Mouse (Mus musculus): ENCODE results near the gene Zbtb16. TPM values are rescaled to one million over a fixed set of nuclear protein-coding genes. Genes with fewer than 3 reads are reported as not detected.
A peak's percentile ranks its signal among the peaks of the same experiment; 100 is the strongest.

Zbtb16 gene
- polyA plus RNA-seq, 1 experiment from 2014 or later, result 11.3 TPM

DNA sequence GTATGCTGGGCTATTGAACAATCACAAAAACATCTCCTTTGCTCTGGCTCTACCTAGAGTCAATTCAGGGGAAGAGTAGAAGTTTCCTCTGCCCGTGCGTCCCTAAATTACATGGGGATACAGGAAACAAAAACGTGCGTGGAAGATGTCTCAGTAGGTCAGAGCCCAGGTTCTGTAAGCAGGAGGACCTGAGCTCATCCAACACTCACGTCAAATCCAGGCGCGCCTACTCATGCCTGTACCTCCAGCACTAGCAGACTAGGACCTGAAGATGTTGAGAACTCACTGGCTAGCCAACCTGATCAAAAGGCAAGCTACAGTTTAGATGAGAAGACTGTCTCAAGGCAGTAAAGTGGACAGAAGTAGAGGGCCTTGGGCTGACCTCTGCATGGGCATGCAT, 198.9 kb downstream of the Zbtb16 start:
- no peak for ATAC-seq (ENCODE audit: low FRiP score, low read depth)
- 91% methylated on average over 7 of the region's 7 CpGs for WGBS
- no peaks in the 10 kb centered on the region for H3K4me1 ChIP-seq
- no peak overlapping the region for H3K27ac ChIP-seq (replicated peaks)
- H3K9me3 ChIP-seq, result no peaks in the 10 kb centered on the region
- no peak overlapping the region for H3K4me2 ChIP-seq (replicated peaks)
- H3K4me3 ChIP-seq, result no peak overlapping the region
- H3K9ac ChIP-seq (replicated peaks), result no peak overlapping the region
- H3K27me3 ChIP-seq, result no peaks in the 10 kb centered on the region
- H3K36me3 ChIP-seq, result no peaks in the 10 kb centered on the region

DNA sequence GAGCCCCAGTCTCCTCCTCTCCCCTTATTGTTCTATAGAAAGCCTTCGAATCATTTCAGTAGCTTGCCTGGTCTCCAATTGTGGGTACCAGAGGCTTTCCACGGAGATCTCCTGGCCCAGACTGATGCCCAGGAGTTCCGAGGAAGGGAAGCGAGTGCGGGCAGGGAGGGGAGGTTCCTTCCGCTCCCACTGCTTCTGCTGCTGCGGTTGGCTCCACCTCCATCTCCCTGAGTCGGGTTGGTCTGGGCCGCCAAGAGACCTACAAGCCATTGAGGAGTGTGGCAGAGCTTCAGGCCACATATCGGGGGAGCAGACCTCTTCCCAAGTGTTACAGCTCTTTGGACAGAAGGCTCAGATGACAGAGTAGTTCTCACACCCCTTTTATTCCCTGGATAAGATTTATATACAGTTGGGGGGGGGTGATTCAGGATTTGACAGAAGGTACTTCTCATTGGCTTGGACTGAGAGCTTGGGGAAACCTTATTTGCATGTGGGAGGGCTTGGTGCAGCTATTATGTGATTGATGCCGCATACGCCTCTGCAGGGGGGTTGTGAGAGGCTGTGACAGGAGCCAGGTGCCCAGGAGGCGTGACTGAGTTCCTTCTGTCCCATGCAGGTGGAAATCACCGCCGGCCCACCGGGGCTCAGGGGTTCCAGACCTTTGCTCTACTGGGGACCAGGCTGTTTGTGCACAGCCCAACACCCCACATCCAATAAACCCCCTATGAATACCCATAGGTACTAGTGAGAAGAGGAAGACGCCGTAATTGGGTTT, 200.3 kb downstream of the Zbtb16 start:
- WGBS, result 52% methylated on average over 18 of the region's 18 CpGs
- no peak overlapping the region for H3K4me2 ChIP-seq (replicated peaks)
- ATAC-seq (ENCODE audit: low FRiP score, low read depth), result no peak

DNA sequence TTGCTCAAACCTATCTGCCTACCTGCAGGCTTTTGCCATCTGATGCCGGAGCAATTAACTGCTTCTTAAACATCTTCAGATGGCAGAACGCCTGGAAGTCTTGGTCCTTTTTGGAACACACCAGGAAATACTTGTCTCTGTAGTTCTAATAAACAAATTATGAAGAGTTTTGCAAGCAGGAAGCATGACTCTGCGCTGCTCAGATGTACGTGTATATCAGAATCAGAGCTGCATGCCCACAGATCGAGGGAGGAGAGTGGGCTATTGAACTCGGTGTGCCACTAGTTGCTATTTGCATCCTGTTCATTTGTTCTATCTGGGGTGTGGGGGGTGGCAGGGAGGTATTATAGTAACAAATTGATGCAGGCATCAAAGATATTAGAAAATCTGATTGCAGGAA, 202.9 kb downstream of the Zbtb16 start:
- H3K4me2 ChIP-seq (replicated peaks), result no peak overlapping the region

More for the DNA sequence above, 200.3 kb downstream of the Zbtb16 start:
- no peaks in the 10 kb centered on the region for H3K27me3 ChIP-seq
- no peaks in the 10 kb centered on the region for H3K36me3 ChIP-seq
- H3K27ac ChIP-seq (replicated peaks), result no peak overlapping the region
- no peaks in the 10 kb centered on the region for H3K4me1 ChIP-seq
- H3K4me3 ChIP-seq, result no peak overlapping the region
- H3K9me3 ChIP-seq, result no peaks in the 10 kb centered on the region
- H3K9ac ChIP-seq (replicated peaks), result no peak overlapping the region

DNA sequence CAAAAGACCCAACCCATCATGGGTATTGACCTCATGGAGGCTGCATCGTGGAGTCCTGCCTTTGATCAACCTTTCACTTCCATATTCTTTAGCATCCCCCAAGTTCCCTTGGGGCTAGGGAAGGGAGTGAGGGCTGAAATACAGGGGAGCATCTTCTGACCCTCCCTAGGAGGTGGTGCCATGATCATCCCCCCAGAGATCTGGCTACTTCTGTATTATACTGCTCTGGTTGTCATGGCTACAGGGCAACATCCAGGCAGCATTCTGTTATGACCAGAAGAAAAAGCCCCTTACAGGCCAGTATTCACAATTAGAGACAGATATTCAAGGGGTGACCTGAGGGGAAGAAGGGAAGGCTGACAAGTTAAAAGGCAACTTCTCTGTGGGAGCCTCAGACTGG, 216.8 kb downstream of the Zbtb16 start:
- Histone ChIP-seq H3K4me3 (no peak overlapping the region), H3K36me3 (no peaks in the 10 kb centered on the region), H3K4me1 (peaks cover 7% of the 10 kb centered on the region; the same call in 1 of the 2 replicates), H3K27me3 (no peaks in the 10 kb centered on the region), H3K9ac (replicated peaks) (no peak overlapping the region), H3K4me2 (replicated peaks) (no peak overlapping the region), H3K27ac (replicated peaks) (no peak overlapping the region), H3K9me3 (no peaks in the 10 kb centered on the region)
- WGBS, result 79% methylated on average over 1 of the region's 1 CpGs
- no peak for ATAC-seq (ENCODE audit: low FRiP score, low read depth)

More for the DNA sequence above, 202.9 kb downstream of the Zbtb16 start:
- Histone ChIP-seq H3K9ac (replicated peaks) (no peak overlapping the region), H3K4me3 (no peak overlapping the region), H3K9me3 (no peaks in the 10 kb centered on the region), H3K36me3 (no peaks in the 10 kb centered on the region), H3K27ac (replicated peaks) (no peak overlapping the region), H3K27me3 (no peaks in the 10 kb centered on the region), H3K4me1 (no peaks in the 10 kb centered on the region)
- ATAC-seq (ENCODE audit: low FRiP score, low read depth), result no peak
- WGBS, result 87% methylated on average over 6 of the region's 6 CpGs

DNA sequence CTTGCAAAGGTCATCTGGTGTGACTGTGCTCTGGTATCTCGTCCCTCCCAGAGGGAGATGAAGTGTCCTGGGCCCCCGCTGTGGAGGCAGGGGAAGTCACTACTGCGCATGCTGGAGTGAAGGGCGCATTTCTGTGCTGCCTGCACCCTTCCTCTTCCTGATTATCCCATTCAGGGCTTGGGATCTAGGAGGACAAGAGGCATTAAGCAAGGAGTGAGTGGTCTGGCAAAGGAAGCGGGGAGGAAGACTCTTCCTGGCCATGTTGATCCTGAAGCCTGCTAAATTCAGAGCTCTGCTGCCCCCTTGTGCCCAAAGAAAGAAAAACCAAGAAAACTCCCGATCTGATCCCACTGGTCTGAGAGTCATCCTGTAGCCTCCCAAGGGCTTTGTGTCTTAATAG, 217.4 kb downstream of the Zbtb16 start:
- H3K4me2 ChIP-seq (replicated peaks), result peak overlapping the region; percentile 29; the same call in 1 of the 2 replicates
- peaks cover 7% of the 10 kb centered on the region; the same call in 1 of the 2 replicates for H3K4me1 ChIP-seq
- WGBS, result 26% methylated on average over 6 of the region's 6 CpGs
- no peaks in the 10 kb centered on the region for H3K9me3 ChIP-seq
- no peaks in the 10 kb centered on the region for H3K27me3 ChIP-seq
- H3K27ac ChIP-seq (replicated peaks), result no peak overlapping the region
- ATAC-seq (ENCODE audit: low FRiP score, low read depth), result 0 out of 2 replicates have a peak, but pooled peaks have one; percentile 9
- H3K9ac ChIP-seq (replicated peaks), result no peak overlapping the region
- H3K4me3 ChIP-seq, result no peak overlapping the region
- H3K36me3 ChIP-seq, result no peaks in the 10 kb centered on the region

DNA sequence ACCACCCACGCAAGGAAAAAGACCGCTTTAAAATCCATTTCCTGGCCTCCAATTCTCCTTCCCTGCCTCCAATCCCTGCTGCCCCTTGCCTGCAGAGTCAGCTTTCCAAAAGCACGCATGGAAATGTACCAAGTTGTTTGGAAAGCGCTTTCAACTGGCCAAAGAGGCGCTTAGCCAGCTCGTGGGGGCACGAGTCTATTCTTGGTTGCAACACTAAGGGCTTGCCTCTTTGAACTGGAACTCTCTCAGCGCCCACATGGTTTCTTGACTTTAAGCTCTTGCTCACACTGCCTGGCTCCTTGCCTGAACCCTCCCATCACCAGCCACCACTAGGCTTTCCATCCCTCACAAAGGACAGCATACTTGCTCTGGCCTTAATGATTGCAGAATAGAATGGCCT, 217.9 kb downstream of the Zbtb16 start:
- Histone ChIP-seq H3K27ac (replicated peaks) (no peak overlapping the region), H3K9me3 (no peaks in the 10 kb centered on the region), H3K4me2 (replicated peaks) (no peak overlapping the region; the same call in 1 of the 2 replicates), H3K27me3 (no peaks in the 10 kb centered on the region), H3K36me3 (no peaks in the 10 kb centered on the region), H3K4me3 (no peak overlapping the region), H3K4me1 (peaks cover 7% of the 10 kb centered on the region; the same call in 1 of the 2 replicates), H3K9ac (replicated peaks) (no peak overlapping the region)
- WGBS, result 75% methylated on average over 8 of the region's 8 CpGs
- no peak for ATAC-seq (ENCODE audit: low FRiP score, low read depth)

DNA sequence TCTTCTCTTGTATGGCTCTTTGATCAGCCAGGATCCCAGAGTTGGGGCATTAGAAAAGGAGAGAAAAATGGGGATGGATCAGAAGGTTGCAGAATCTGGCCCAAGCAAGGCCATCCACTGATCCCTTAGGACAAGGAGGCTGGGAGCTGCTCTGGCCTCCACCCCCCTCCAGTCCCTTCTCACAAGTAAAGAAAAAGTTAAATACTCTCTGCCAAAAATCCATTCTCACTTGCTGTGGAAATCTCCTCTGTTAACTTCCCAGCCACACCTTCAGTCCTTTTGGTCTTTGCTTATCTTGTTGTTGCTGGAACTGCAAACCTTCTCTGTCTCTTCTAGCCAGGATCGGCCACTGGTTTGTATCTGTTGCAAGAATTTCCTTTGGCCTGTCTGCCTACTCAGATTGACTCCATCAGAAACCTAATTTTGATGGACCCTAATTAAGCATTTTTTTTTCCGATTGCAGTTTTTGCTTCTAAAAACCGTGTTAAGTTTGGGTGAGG, 218.5 kb downstream of the Zbtb16 start:
- 83% methylated on average over 3 of the region's 3 CpGs for WGBS
- H3K27me3 ChIP-seq, result peaks cover 3% of the 10 kb centered on the region; the same call in 1 of the 2 replicates
- no peaks in the 10 kb centered on the region for H3K9me3 ChIP-seq
- no peak for ATAC-seq (ENCODE audit: low FRiP score, low read depth)
- peaks cover 7% of the 10 kb centered on the region; the same call in 1 of the 2 replicates for H3K4me1 ChIP-seq
- H3K9ac ChIP-seq (replicated peaks), result no peak overlapping the region
- H3K27ac ChIP-seq (replicated peaks), result no peak overlapping the region
- H3K4me3 ChIP-seq, result no peak overlapping the region
- no peak overlapping the region for H3K4me2 ChIP-seq (replicated peaks)
- H3K36me3 ChIP-seq, result no peaks in the 10 kb centered on the region

DNA sequence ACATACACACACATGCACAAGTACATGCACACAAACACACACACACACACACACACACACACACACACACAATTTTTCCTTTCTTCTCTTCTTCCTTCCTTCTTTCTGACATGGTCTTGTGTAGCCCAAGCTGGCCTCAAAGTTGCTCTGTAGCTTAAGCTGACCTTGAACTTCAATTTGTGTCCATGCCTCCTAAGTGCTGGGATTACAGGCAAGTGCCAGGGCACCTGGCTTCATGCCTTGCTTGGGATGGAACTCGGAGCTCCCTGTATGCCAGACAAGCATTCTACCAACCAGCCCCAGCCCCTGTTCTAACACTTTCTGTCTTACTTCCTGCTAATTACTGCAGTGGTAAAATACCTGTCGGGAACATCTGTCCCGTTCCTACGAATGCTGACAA, 222.8 kb downstream of the Zbtb16 start:
- H3K9ac ChIP-seq (replicated peaks), result no peak overlapping the region
- peaks cover 6% of the 10 kb centered on the region; the same call in 1 of the 2 replicates for H3K27me3 ChIP-seq
- WGBS, result 89% methylated on average over 4 of the region's 4 CpGs
- no peak overlapping the region for H3K4me3 ChIP-seq
- H3K27ac ChIP-seq (replicated peaks), result no peak overlapping the region
- H3K9me3 ChIP-seq, result no peaks in the 10 kb centered on the region
- ATAC-seq (ENCODE audit: low FRiP score, low read depth), result no peak
- H3K36me3 ChIP-seq, result no peaks in the 10 kb centered on the region
- no peak overlapping the region for H3K4me2 ChIP-seq (replicated peaks)
- H3K4me1 ChIP-seq, result no peaks in the 10 kb centered on the region

DNA sequence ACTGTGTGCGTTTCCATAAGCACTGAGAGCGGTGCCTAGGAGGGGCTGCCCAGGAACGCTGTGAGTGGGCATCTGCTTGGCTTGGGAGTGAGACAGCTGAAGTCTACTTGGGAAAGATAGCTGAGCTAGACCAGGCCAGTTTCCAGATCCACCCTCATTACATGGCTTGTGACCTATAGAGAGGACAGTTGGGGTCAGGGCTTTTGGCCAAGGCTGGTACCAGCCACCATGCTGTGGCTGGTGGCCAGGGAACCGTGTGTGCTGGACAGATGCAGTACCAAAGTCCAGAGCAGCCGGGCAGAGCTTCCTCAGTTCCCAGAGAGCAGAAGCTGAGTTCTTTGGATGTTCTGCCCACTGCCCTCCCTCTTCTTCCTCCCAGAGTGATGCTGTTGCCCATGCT, 223.5 kb downstream of the Zbtb16 start:
- Histone ChIP-seq H3K27me3 (peaks cover 6% of the 10 kb centered on the region; the same call in 1 of the 2 replicates), H3K4me2 (replicated peaks) (no peak overlapping the region), H3K4me3 (no peak overlapping the region), H3K27ac (replicated peaks) (no peak overlapping the region), H3K36me3 (no peaks in the 10 kb centered on the region), H3K4me1 (0 out of 2 replicates have a peak, but pooled peaks cover 3% of the 10 kb centered on the region), H3K9me3 (no peaks in the 10 kb centered on the region), H3K9ac (replicated peaks) (no peak overlapping the region)
- no peak for ATAC-seq (ENCODE audit: low FRiP score, low read depth)
- 87% methylated on average over 5 of the region's 5 CpGs for WGBS

DNA sequence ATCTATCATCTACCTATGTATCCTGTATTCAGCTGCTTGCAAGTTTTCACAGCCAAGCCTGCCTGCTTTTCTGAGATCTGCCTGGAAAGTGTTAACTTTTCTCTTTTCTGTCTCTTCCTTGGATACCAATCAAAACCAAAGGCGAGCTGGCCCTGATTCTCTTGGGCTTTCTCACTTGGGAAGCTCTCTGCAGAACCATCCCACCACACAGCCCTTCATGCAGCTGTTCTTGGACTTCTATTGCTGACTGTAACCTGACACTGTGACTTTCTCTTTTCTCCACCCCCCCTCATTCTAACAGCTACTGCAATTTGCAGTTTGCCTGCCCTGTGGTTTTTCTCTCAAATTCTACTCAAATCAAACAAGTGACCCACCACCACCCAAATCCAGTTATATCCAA, 225.0 kb downstream of the Zbtb16 start:
- Histone ChIP-seq H3K9me3 (no peaks in the 10 kb centered on the region), H3K4me2 (replicated peaks) (no peak overlapping the region), H3K27me3 (peaks cover 6% of the 10 kb centered on the region; the same call in 1 of the 2 replicates), H3K4me3 (no peak overlapping the region), H3K27ac (replicated peaks) (no peak overlapping the region), H3K4me1 (peaks cover 6% of the 10 kb centered on the region; the same call in 1 of the 2 replicates), H3K36me3 (no peaks in the 10 kb centered on the region), H3K9ac (replicated peaks) (no peak overlapping the region)
- no peak for ATAC-seq (ENCODE audit: low FRiP score, low read depth)
- WGBS, result 57% methylated on average over 1 of the region's 1 CpGs

DNA sequence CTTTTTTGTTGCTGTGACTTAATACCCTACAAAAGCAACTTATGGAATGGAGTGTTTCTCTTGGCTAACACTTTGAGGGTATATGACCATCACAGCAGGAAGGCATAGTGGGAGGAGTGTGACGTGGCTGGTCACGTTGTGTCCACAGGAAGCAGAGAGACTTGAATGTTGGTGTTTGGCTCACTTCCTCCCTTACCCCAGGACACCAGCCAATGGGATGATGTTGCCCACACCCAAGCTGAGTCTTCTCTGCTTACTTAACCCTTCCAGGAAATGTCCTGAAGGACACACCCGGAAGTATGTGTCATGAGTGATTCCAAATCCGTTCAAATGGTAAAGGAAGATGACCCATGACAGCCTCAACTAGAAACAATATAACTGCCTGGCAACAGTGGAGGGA, 226.3 kb downstream of the Zbtb16 start:
- no peak overlapping the region for H3K9ac ChIP-seq (replicated peaks)
- ATAC-seq (ENCODE audit: low FRiP score, low read depth), result no peak
- H3K27me3 ChIP-seq, result peaks cover 6% of the 10 kb centered on the region; the same call in 1 of the 2 replicates
- H3K9me3 ChIP-seq, result no peaks in the 10 kb centered on the region
- H3K27ac ChIP-seq (replicated peaks), result no peak overlapping the region
- H3K4me1 ChIP-seq, result peaks cover 6% of the 10 kb centered on the region; the same call in 1 of the 2 replicates
- WGBS, result 85% methylated on average over 4 of the region's 4 CpGs
- H3K4me2 ChIP-seq (replicated peaks), result no peak overlapping the region
- H3K4me3 ChIP-seq, result no peak overlapping the region
- no peaks in the 10 kb centered on the region for H3K36me3 ChIP-seq

DNA sequence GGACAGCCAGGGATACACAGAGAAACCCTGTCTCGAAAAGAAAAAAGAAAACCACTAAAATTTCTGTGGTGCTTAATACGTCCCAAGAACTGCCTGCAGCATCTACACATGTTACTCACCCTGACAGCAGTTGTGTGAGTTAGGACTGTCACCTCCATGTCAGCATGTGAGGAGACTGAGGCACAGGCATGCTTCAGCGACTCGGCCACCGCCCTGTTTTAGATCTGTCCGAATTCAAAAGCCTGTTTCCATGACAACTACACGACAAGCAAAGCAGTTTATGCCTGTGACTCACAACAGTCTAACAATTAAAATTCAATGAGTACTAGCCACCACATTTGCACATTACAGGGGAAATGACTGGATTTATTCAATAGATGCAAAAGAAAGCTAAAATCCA, 228.6 kb downstream of the Zbtb16 start:
- Histone ChIP-seq H3K36me3 (no peaks in the 10 kb centered on the region), H3K27ac (replicated peaks) (no peak overlapping the region), H3K9ac (replicated peaks) (no peak overlapping the region), H3K4me3 (no peak overlapping the region), H3K4me2 (replicated peaks) (no peak overlapping the region), H3K27me3 (peaks cover 2% of the 10 kb centered on the region; the same call in 1 of the 2 replicates), H3K4me1 (peaks cover 6% of the 10 kb centered on the region; the same call in 1 of the 2 replicates), H3K9me3 (no peaks in the 10 kb centered on the region)
- no peak for ATAC-seq (ENCODE audit: low FRiP score, low read depth)
- WGBS, result 32% methylated on average over 7 of the region's 7 CpGs

Data from midbrain, embryonic 12.5 days (tissue).